Mouse (Mus musculus) limb, embryonic 10.5 days (tissue): ENCODE measurements around the gene Bcl11b. TPM values are rescaled to one million over a fixed set of nuclear protein-coding genes. Genes with fewer than 3 reads are reported as not detected.

Experiments used
- polyA plus RNA-seq: library from polyadenylated mRNA; unstranded; fragments of >200 nt; fragmentation: Nextera tagmentation; extraction: Ambion mirVana; gene quantifications from 2 replicates; pipeline ENCODE4 v1.2.1, GENCODE M21; 2016

Gene Bcl11b
- polyA plus RNA-seq, 1 experiment from 2014 or later: 7.8 TPM

Other genes starting within 250 kb of the Bcl11b start
- gene Setd3, start 175.7 kb upstream of the Bcl11b start, polyA plus RNA-seq: 71.4 and 76.9 TPM in 2 replicates
- 3.3 and 3.4 TPM in 2 replicates for gene Ccnk, start 176.0 kb upstream of the Bcl11b start, polyA plus RNA-seq